Mouse (Mus musculus) left cerebral cortex, adult 2 months (tissue): ENCODE measurements at regions not wholly inside any gene's neighbourhood (a gene's known extent, or its start where the extent isn't known, plus 50 kb on each side); places are given as distances from the start of the nearest gene placed in this dataset.

Source experiments
- DNase-seq, 2 experiments: peaks; one replicate each; pipeline ENCODE4 v3.0.0; 2021 to 2022; ENCODE audit warnings: low spot score in 2 of 2, mixed read lengths in 1 of 2; ENCODE audit errors: extremely low spot score in 1 of 2
- H3K27ac ChIP-seq: fragments of 200-600 bp; 2 replicates; pipeline ENCODE4 v1.8.1; 2022
- H3K4me3 ChIP-seq: fragments of 200-600 bp; 2 replicates; pipeline ENCODE4 v1.8.1; 2022
- CTCF ChIP-seq: fragments of 200-600 bp; IDR thresholded peaks from 2 replicates; pipeline ENCODE4 v1.8.1; 2022; ENCODE audit warnings: antibody characterized with exemption, mild to moderate bottlenecking, moderate library complexity
- intact Hi-C: fragments of 180-260 bp; cut with DNase I; formaldehyde crosslinking; loops from one replicate; pipeline ENCODE4 v1.15.1; 2025

GRCm38 (mm10) chr11:45795731-45796130 is 56.1 kb upstream of the Clint1 start:
- H3K27ac ChIP-seq, result no peak overlapping the region
- intact Hi-C loops, result no loop called here
- DNase-seq, result peak; percentile 33 to 51
- peak; percentile 73 for TF ChIP-seq CTCF
- no peak overlapping the region for H3K4me3 ChIP-seq

DNA sequence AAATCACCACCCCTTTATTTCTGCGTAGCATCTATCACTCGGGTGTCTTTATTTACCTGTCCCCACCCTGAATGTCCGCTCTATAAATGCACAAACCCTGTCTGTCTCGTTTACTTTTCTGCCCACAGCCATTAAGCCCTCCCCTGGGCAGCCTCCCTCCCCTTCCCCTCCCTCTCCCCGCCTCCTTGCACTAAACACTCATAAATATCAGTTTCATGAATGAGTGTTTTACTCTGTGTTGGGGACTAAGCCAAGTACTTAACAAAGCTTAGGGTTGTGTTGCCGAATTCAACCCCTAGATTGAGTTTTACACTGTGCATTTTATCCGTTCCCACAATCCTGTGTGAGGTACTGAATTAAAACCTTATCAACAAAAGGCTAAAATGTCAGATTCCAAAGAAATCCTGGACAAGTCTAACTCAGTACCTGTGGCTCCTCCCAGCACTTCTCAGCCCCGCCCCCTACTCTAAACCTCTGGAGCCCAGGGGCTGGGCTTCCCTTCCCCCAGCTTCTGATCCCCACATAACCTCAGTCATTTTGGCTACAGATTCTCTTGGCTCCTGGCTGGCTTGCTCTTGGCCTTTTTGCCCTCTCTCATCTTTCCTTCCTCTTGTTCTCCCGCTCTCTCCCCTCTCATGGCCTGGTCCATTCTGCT is 52.0 kb upstream of the Clint1 start:
- intact Hi-C loops, result no loop called here
- TF ChIP-seq CTCF, result no peak
- DNase-seq, result no peak
- Histone ChIP-seq H3K4me3 (no peak overlapping the region), H3K27ac (no peak overlapping the region)
